Mouse (Mus musculus): Measurements from ENCODE around the gene Zfp366. TPM values are rescaled to one million over a fixed set of nuclear protein-coding genes. Genes with fewer than 3 reads are reported as not detected.

Gene Zfp366
- polyA plus RNA-seq, 1 experiment = 4.3 TPM

DNA sequence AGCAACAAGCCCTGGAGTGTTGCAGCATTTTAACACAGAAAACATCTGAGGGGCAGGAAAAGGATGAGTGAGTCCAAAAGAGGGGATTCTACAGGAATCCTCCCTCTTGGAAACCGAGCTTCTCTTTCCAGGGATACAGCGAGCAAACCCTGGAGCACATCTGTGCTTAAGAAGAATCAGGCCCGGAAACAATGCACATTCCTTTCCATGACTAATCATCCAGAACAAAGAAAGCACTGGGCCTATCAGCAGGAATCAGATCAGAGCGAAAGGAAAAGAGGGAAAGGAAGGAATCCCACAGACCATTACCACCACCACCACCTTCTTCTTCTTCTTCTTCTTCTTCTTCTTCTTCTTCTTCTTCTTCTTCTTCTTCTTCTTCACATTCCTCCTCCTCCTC lies 33.4 kb downstream of the Zfp366 start:
- Histone ChIP-seq H3K4me3 (ENCODE audit: insufficient read depth, low read depth, low read length) (no peak overlapping the region), H3K27ac (ENCODE audit: insufficient read depth, low read depth, low read length) (peak overlapping the region; percentile 41), H3K4me1 (ENCODE audit: control insufficient read depth, insufficient read depth, low read length) (no peaks in the 10 kb centered on the region; the same call in 1 of the 2 replicates), H3K36me3 (ENCODE audit: control insufficient read depth, insufficient read depth, low read length) (no peaks in the 10 kb centered on the region), H3K27me3 (replicated peaks; ENCODE audit: control insufficient read depth, insufficient read depth, low read length) (no peaks in the 10 kb centered on the region)
- no peak for TF ChIP-seq POLR2A (IDR thresholded peaks at IDR 0.05; ENCODE audit: low read depth, low read length)
- no peak for TF ChIP-seq CTCF (conservative IDR thresholded peaks at IDR 0.05; ENCODE audit: insufficient read depth, insufficient read length, low read depth, low read length)
- WGBS = 25% methylated on average over 4 of the region's 4 CpGs
- DNase-seq = peak; percentile 57

DNA sequence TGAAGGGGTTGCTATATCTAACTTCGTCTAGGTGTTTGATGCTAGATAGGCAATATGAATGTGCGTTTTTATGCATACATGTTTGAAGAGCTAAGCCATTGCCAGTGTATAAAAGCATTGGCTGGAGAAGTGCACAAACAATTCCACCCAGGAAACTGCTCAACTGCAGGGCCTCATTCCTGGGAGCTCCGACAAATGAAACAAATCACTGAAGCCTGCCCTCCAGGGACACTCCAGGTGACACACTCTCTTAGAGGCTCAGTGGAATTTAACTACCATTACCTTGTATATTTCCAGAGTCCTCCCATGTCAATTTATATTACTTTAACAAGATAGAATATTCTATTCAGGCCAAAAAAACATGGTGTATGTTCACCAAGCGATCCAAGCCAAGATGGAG lies 35.0 kb downstream of the Zfp366 start:
- WGBS = 92% methylated on average over 4 of the region's 4 CpGs
- DNase-seq = no peak
- no peaks in the 10 kb centered on the region; the same call in 1 of the 2 replicates for H3K4me1 ChIP-seq (ENCODE audit: control insufficient read depth, insufficient read depth, low read length)
- no peaks in the 10 kb centered on the region for H3K27me3 ChIP-seq (replicated peaks; ENCODE audit: control insufficient read depth, insufficient read depth, low read length)
- H3K27ac ChIP-seq (ENCODE audit: insufficient read depth, low read depth, low read length) = no peak overlapping the region
- no peak overlapping the region for H3K4me3 ChIP-seq (ENCODE audit: insufficient read depth, low read depth, low read length)
- H3K36me3 ChIP-seq (ENCODE audit: control insufficient read depth, insufficient read depth, low read length) = no peaks in the 10 kb centered on the region
- TF ChIP-seq CTCF (conservative IDR thresholded peaks at IDR 0.05; ENCODE audit: insufficient read depth, insufficient read length, low read depth, low read length) (no peak), POLR2A (IDR thresholded peaks at IDR 0.05; ENCODE audit: low read depth, low read length) (no peak)

DNA sequence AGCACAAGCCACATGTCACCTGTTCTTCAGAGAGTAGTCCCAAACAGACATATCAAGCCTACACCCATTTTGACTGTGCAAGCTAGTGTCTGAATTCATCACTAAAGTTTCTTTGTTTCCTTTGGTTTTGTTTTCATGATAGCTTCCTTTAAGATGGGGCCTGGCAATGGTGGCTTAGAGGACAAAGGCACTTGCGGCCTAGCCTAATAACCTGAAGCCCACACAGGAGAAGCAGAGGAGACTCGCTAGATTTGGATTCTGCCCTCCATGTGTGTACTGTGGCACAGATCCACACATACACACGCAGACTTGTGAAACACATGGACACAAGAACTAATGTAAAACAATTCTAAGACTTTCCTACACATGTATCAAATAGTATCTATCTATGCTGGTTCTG lies 37.4 kb downstream of the Zfp366 start:
- Histone ChIP-seq H3K27me3 (replicated peaks; ENCODE audit: control insufficient read depth, insufficient read depth, low read length) (no peaks in the 10 kb centered on the region), H3K4me1 (ENCODE audit: control insufficient read depth, insufficient read depth, low read length) (no peaks in the 10 kb centered on the region; the same call in 1 of the 2 replicates), H3K36me3 (ENCODE audit: control insufficient read depth, insufficient read depth, low read length) (no peaks in the 10 kb centered on the region), H3K4me3 (ENCODE audit: insufficient read depth, low read depth, low read length) (no peak overlapping the region), H3K27ac (ENCODE audit: insufficient read depth, low read depth, low read length) (no peak overlapping the region)
- DNase-seq = no peak
- WGBS = 96% methylated on average over 3 of the region's 3 CpGs
- no peak for TF ChIP-seq POLR2A (IDR thresholded peaks at IDR 0.05; ENCODE audit: low read depth, low read length)
- TF ChIP-seq CTCF (conservative IDR thresholded peaks at IDR 0.05; ENCODE audit: insufficient read depth, insufficient read length, low read depth, low read length) = no peak

DNA sequence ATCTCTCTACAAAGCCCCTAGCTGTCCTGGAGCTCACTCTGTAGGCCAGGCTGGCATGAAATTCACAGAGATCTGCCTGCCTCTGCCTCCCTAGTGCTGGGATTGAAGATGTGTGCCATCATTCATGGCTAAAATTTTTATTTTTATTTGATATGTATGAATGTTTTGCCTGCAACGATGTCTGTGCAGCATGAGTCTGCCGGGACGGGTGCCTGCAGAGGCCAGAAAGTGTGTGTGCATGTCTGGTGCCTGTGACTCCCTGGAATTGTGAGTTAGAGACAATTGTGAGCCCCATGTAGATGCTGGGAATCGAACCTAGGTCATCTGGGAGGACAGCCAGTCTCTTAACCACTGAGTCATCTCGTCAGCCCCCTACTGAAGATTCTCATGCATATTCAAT lies 37.9 kb downstream of the Zfp366 start:
- no peak overlapping the region for H3K27ac ChIP-seq (ENCODE audit: insufficient read depth, low read depth, low read length)
- TF ChIP-seq POLR2A (IDR thresholded peaks at IDR 0.05; ENCODE audit: low read depth, low read length) (no peak), CTCF (conservative IDR thresholded peaks at IDR 0.05; ENCODE audit: insufficient read depth, insufficient read length, low read depth, low read length) (no peak)
- DNase-seq = no peak
- H3K36me3 ChIP-seq (ENCODE audit: control insufficient read depth, insufficient read depth, low read length) = no peaks in the 10 kb centered on the region
- 92% methylated on average over 5 of the region's 5 CpGs for WGBS
- no peaks in the 10 kb centered on the region; the same call in 1 of the 2 replicates for H3K4me1 ChIP-seq (ENCODE audit: control insufficient read depth, insufficient read depth, low read length)
- no peaks in the 10 kb centered on the region for H3K27me3 ChIP-seq (replicated peaks; ENCODE audit: control insufficient read depth, insufficient read depth, low read length)
- no peak overlapping the region for H3K4me3 ChIP-seq (ENCODE audit: insufficient read depth, low read depth, low read length)

DNA sequence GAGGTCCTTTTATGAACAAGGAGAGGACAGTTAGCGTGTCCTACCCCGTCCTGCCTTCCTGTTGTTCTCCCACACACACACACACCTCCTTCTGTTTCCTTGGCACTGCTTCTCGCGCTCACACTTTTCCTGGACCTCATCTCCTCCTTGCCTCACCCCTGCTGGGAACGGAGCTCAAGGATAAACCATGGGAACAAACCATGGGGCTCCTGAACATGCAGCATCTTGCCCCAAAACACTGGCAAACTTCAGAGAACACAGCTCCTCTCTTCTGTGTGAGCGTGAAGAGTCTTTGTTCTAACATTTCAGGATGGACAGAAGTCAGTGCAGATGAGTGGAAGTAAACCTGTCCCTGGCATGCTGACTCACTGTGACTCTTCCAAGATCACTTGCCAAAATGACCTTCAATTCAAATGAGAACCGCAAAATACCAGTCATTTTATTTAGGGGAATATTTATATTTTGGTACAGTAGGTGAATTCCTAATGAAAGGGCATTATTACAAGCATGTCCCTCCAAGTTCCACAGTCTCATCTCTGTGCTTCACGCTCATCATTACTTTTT lies 38.8 kb downstream of the Zfp366 start:
- Histone ChIP-seq H3K27me3 (replicated peaks; ENCODE audit: control insufficient read depth, insufficient read depth, low read length) (no peaks in the 10 kb centered on the region), H3K4me3 (ENCODE audit: insufficient read depth, low read depth, low read length) (no peak overlapping the region), H3K4me1 (ENCODE audit: control insufficient read depth, insufficient read depth, low read length) (no peaks in the 10 kb centered on the region; the same call in 1 of the 2 replicates), H3K36me3 (ENCODE audit: control insufficient read depth, insufficient read depth, low read length) (no peaks in the 10 kb centered on the region; the same call in 1 of the 2 replicates), H3K27ac (ENCODE audit: insufficient read depth, low read depth, low read length) (no peak overlapping the region)
- no peak for DNase-seq
- TF ChIP-seq POLR2A (IDR thresholded peaks at IDR 0.05; ENCODE audit: low read depth, low read length) = no peak
- TF ChIP-seq CTCF (conservative IDR thresholded peaks at IDR 0.05; ENCODE audit: insufficient read depth, insufficient read length, low read depth, low read length) = no peak
- 79% methylated on average over 8 of the region's 8 CpGs for WGBS

DNA sequence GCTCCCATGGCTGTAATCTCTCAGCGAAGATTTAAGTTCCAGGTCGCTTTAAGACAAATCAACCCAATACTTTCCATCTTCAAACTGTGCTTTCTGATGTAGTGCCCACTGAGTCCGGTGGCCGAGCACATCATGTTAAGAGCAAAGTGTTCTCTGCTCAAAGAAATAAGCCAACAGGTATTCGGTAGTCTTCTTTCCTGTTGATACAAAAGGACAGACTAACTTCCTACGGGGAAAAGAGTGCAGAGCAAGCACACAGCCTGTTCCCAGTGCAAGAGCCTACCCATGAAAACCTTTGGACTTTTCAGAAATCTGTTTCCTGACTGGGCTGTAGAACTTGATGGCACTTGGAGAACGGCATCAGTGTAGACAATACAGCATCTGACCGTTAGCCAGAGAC lies 39.3 kb downstream of the Zfp366 start:
- H3K27ac ChIP-seq (ENCODE audit: insufficient read depth, low read depth, low read length) = no peak overlapping the region
- 85% methylated on average over 8 of the region's 8 CpGs for WGBS
- no peak overlapping the region for H3K4me3 ChIP-seq (ENCODE audit: insufficient read depth, low read depth, low read length)
- H3K27me3 ChIP-seq (replicated peaks; ENCODE audit: control insufficient read depth, insufficient read depth, low read length) = no peaks in the 10 kb centered on the region
- DNase-seq = no peak
- H3K4me1 ChIP-seq (ENCODE audit: control insufficient read depth, insufficient read depth, low read length) = no peaks in the 10 kb centered on the region; the same call in 1 of the 2 replicates
- no peaks in the 10 kb centered on the region; the same call in 1 of the 2 replicates for H3K36me3 ChIP-seq (ENCODE audit: control insufficient read depth, insufficient read depth, low read length)
- TF ChIP-seq CTCF (conservative IDR thresholded peaks at IDR 0.05; ENCODE audit: insufficient read depth, insufficient read length, low read depth, low read length) (no peak), POLR2A (IDR thresholded peaks at IDR 0.05; ENCODE audit: low read depth, low read length) (no peak)

DNA sequence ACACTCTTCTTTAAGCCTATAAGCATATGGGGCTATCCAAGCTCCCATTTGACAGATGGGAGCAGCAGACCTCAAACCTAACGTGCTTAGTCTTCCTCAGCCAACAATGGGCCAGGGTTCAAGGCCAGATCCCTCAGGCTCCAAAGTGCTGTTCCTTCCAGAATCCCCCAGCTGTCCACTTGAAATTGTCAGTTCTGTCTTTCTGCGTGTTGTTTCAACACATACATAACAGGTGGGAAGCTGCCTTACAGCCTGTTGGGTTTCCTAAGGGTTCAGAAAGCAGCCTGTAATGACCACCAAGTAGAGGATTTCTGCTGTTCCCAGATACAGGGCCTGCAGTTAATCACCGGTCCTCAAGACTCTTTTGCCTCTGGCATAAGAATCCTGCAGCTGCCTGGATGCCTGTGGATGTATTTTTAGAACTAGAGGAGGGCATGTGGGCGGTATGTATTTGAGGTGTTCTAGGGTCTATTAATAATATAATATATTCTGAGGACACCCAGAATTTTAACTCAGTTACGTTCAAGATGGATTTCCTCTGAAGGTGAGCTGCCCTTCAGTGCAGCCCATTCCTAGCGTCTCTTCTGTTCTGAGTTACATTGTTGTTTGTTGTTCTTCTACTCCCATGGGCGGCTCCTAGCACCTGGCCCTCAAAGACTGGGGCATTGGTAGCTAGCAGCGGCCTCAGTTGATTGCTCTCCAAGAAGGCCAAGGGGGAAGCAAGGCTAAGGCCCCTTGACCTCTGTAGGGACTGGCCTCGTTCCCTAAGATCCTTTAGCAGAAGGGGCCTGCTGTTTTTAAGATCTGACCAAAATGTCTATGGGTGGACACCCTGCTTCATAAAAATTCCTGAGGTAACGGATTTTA lies 41.0 kb downstream of the Zfp366 start:
- Histone ChIP-seq H3K27me3 (replicated peaks; ENCODE audit: control insufficient read depth, insufficient read depth, low read length) (no peaks in the 10 kb centered on the region), H3K27ac (ENCODE audit: insufficient read depth, low read depth, low read length) (peak overlapping the region; percentile 37; the same call in 1 of the 2 replicates), H3K4me3 (ENCODE audit: insufficient read depth, low read depth, low read length) (no peak overlapping the region), H3K36me3 (ENCODE audit: control insufficient read depth, insufficient read depth, low read length) (no peaks in the 10 kb centered on the region; the same call in 1 of the 2 replicates), H3K4me1 (ENCODE audit: control insufficient read depth, insufficient read depth, low read length) (no peaks in the 10 kb centered on the region; the same call in 1 of the 2 replicates)
- 59% methylated on average over 10 of the region's 10 CpGs for WGBS
- no peak for DNase-seq
- TF ChIP-seq POLR2A (IDR thresholded peaks at IDR 0.05; ENCODE audit: low read depth, low read length) (no peak), CTCF (conservative IDR thresholded peaks at IDR 0.05; ENCODE audit: insufficient read depth, insufficient read length, low read depth, low read length) (no peak)

Data from kidney, adult 2 months (tissue).